Mouse (Mus musculus) stomach, embryonic 16.5 days (tissue): ENCODE results near the gene Unc13d. TPM values are rescaled to one million over a fixed set of nuclear protein-coding genes. Genes with fewer than 3 reads are reported as not detected.
"Not testable (repeated sequence)": the region's sequence is repeated elsewhere in the genome, so short reads cannot be mapped to it uniquely, and the experiment has no call there.

Source experiments
- ATAC-seq: fragments of 200-750 bp; cut with Nextera tagmentation; 2 replicates; pipeline ENCODE4 v1.8.0; 2017; ENCODE audit warnings: moderate number of reproducible peaks, moderate TSS enrichment; ENCODE audit not compliant: insufficient read depth, low FRiP score
- H3K27ac ChIP-seq: fragments of 300-500 bp; sonication (generic); 2 replicates; pipeline ENCODE4 v1.5.1; 2014; ENCODE audit warnings: low read length
- H3K27me3 ChIP-seq: fragments of 300-500 bp; sonication (generic); 2 replicates; pipeline ENCODE4 v1.6.1; 2014; ENCODE audit warnings: low read length, control low read depth, mixed read lengths; ENCODE audit not compliant: control insufficient read depth, insufficient read depth
- H3K36me3 ChIP-seq: fragments of 300-500 bp; sonication (generic); 2 replicates; pipeline ENCODE4 v1.6.1; 2014; ENCODE audit warnings: low read length; ENCODE audit not compliant: control insufficient read depth, insufficient read depth
- H3K4me1 ChIP-seq: fragments of 300-500 bp; sonication (generic); 2 replicates; pipeline ENCODE4 v1.6.1; 2014; ENCODE audit warnings: low read length, control low read depth, mixed read lengths; ENCODE audit not compliant: control insufficient read depth, insufficient read depth
- H3K4me2 ChIP-seq: fragments of 300-500 bp; sonication (generic); 2 replicates; pipeline ENCODE4 v1.6.1; 2014; ENCODE audit warnings: low read depth, low read length, mixed read lengths
- H3K4me3 ChIP-seq: fragments of 300-500 bp; sonication (generic); replicated peaks from 2 replicates; pipeline ENCODE4 v1.5.1; 2014; ENCODE audit warnings: mild to moderate bottlenecking, low read length
- H3K9ac ChIP-seq: fragments of 300-500 bp; sonication (generic); 2 replicates; pipeline ENCODE4 v1.6.1; 2014; ENCODE audit warnings: low read length
- H3K9me3 ChIP-seq: fragments of 300-500 bp; sonication (generic); replicated peaks from 2 replicates; pipeline ENCODE4 v1.6.1; 2016; ENCODE audit warnings: low read length, control low read depth; ENCODE audit not compliant: control insufficient read depth
- WGBS: fragments of 180-500 bp; shearing (Covaris S2); extraction: QIAGEN DNeasy Blood & Tissue Kit; methylation state at CpG from one replicate; pipeline ENCODE4 v1.1.7; 2014; 5-methylcytosine and 5-hydroxymethylcytosine counted together
- polyA plus RNA-seq: library from polyadenylated mRNA; unstranded; fragments of >200 nt; fragmentation: Nextera tagmentation; extraction: Ambion mirVana; gene quantifications from 2 replicates; pipeline ENCODE4 v1.2.1, GENCODE M21; 2015

Gene Unc13d
- polyA plus RNA-seq: 8.3 and 9.9 TPM in 2 replicates

- ATAC-seq: peak; percentile 83
- Histone ChIP-seq H3K27ac (peak within 1 kb of the TSS; percentile 95), H3K4me2 (peak within 1 kb of the TSS; percentile 46), H3K9me3 (no peaks in the 10 kb centered on the region), H3K36me3 (peaks cover 17% of the 10 kb centered on the region), H3K4me1 (peaks cover 23% of the 10 kb centered on the region), H3K4me3 (peak within 1 kb of the TSS; percentile 39), H3K9ac (peak within 1 kb of the TSS; percentile 69), H3K27me3 (no peaks in the 10 kb centered on the region)
- 52% methylated on average over 22 of the region's 22 CpGs for WGBS
Measured at GRCm38 (mm10) chr11:116077446-116078204, at the start of gene Unc13d. Gene Unc13d (minus strand): TSS chr11:116077961.

GRCm38 (mm10) chr11:116126261-116126660 lies 48.5 kb upstream of the Unc13d start:
- ATAC-seq: no peak
- Histone ChIP-seq H3K4me3 (no peak overlapping the region), H3K4me1 (peaks cover 31% of the 10 kb centered on the region), H3K36me3 (peaks cover 15% of the 10 kb centered on the region), H3K27ac (no peak overlapping the region), H3K4me2 (no peak overlapping the region), H3K9ac (no peak overlapping the region), H3K9me3 (no peaks in the 10 kb centered on the region), H3K27me3 (no peaks in the 10 kb centered on the region)
- 91% methylated on average over 15 of the region's 15 CpGs for WGBS

- WGBS: 91% methylated on average over 8 of the region's 8 CpGs
- ATAC-seq, H3K4me3 ChIP-seq, H3K4me2 ChIP-seq, H3K27me3 ChIP-seq, H3K27ac ChIP-seq, H3K4me1 ChIP-seq, H3K9me3 ChIP-seq, H3K9ac ChIP-seq: not testable (repeated sequence)
- H3K36me3 ChIP-seq: peaks cover 18% of the 10 kb centered on the region
Measured at GRCm38 (mm10) chr11:116121731-116122245, 44.0 kb upstream of the Unc13d start.

GRCm38 (mm10) chr11:116117819-116118218 lies 40.1 kb upstream of the Unc13d start:
- no peaks in the 10 kb centered on the region for H3K4me1 ChIP-seq
- H3K27me3 ChIP-seq: no peaks in the 10 kb centered on the region
- no peak overlapping the region for H3K9ac ChIP-seq
- no peaks in the 10 kb centered on the region for H3K9me3 ChIP-seq
- no peak overlapping the region for H3K4me2 ChIP-seq
- H3K27ac ChIP-seq: no peak overlapping the region
- no peak for ATAC-seq
- H3K36me3 ChIP-seq: 0 out of 2 replicates have a peak, but pooled peaks cover 3% of the 10 kb centered on the region
- H3K4me3 ChIP-seq: no peak overlapping the region

GRCm38 (mm10) chr11:116117241-116117640 lies 39.5 kb upstream of the Unc13d start:
- 0 out of 2 replicates have a peak, but pooled peaks cover 3% of the 10 kb centered on the region for H3K36me3 ChIP-seq
- no peak overlapping the region for H3K27ac ChIP-seq
- WGBS: 66% methylated on average over 12 of the region's 12 CpGs
- no peak overlapping the region for H3K4me3 ChIP-seq
- H3K9ac ChIP-seq: no peak overlapping the region
- H3K27me3 ChIP-seq: no peaks in the 10 kb centered on the region
- H3K4me1 ChIP-seq: no peaks in the 10 kb centered on the region
- H3K4me2 ChIP-seq: no peak overlapping the region
- H3K9me3 ChIP-seq: no peaks in the 10 kb centered on the region
- no peak for ATAC-seq

- no peak overlapping the region for H3K27ac ChIP-seq
Measured at GRCm38 (mm10) chr11:116111611-116112203, 33.9 kb upstream of the Unc13d start.

DNA sequence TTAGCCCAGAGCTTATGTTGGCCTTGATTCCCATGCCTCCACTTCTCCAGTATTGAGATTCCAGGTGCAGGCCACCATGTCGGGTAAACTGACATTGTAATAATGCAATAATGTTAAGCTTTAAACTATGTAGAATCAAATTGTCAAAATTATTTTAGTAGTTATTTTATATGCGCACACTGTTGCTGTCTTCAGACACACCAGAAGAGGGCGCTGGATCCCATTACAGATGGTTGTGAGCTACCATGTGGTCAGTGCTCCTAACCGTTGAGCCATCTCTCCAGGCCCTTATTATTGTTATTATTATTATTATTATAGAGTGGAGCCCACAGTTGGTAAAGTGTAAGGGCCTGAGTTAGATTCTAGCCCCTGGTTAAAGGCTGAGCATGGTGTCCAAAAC lies 33.3 kb upstream of the Unc13d start:
- Histone ChIP-seq H3K9ac (no peak overlapping the region), H3K4me3 (no peak overlapping the region; the same call in 1 of the 2 replicates), H3K36me3 (no peaks in the 10 kb centered on the region), H3K4me1 (peaks cover 39% of the 10 kb centered on the region), H3K9me3 (no peaks in the 10 kb centered on the region), H3K4me2 (peak overlapping the region; percentile 87; the same call in 1 of the 2 replicates), H3K27me3 (peaks cover 18% of the 10 kb centered on the region), H3K27ac (peak overlapping the region; percentile 50; the same call in 1 of the 2 replicates)
- ATAC-seq: no peak
- WGBS: 82% methylated on average over 4 of the region's 4 CpGs

More at GRCm38 (mm10) chr11:116111611-116112203, 33.9 kb upstream of the Unc13d start:
- no peak overlapping the region for H3K4me3 ChIP-seq
- no peaks in the 10 kb centered on the region for H3K9me3 ChIP-seq
- peaks cover 18% of the 10 kb centered on the region for H3K27me3 ChIP-seq
- no peaks in the 10 kb centered on the region for H3K36me3 ChIP-seq
- 88% methylated on average over 19 of the region's 19 CpGs for WGBS
- H3K9ac ChIP-seq: no peak overlapping the region
- H3K4me1 ChIP-seq: peaks cover 33% of the 10 kb centered on the region
- no peak overlapping the region for H3K4me2 ChIP-seq
- ATAC-seq: no peak

GRCm38 (mm10) chr11:116110540-116110939 lies 32.8 kb upstream of the Unc13d start:
- Histone ChIP-seq H3K36me3 (0 out of 2 replicates have a peak, but pooled peaks cover 5% of the 10 kb centered on the region), H3K4me3 (peak overlapping the region; percentile 67), H3K27ac (peak overlapping the region; percentile 50), H3K4me1 (peaks cover 42% of the 10 kb centered on the region), H3K27me3 (peaks cover 18% of the 10 kb centered on the region), H3K9ac (peak overlapping the region; percentile 81), H3K4me2 (peak overlapping the region; percentile 87), H3K9me3 (no peaks in the 10 kb centered on the region)
- ATAC-seq: peak; percentile 8; the same call in 1 of the 2 replicates
- WGBS: 19% methylated on average over 10 of the region's 10 CpGs

DNA sequence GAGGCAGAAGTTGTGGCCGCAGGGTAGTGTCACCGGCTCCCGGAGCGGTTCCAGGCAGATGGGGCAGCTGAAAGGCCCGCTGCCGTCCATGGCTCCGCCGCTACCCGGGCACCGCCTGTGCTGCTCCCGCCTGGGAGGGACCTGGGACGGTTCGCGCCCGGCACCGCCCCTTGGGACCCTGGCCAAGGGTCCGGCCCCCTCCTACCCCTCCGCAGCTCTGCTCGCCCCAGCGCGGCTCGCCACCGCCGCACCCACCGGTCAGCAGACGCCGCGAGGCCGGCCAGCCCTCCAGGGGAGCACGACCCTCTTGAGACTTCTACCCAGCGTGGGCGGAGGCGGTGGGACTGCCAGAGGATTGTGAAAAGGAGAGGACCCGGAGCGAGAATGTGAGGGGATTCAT lies 32.4 kb upstream of the Unc13d start:
- H3K4me3 ChIP-seq: peak overlapping the region; percentile 67
- peak overlapping the region; percentile 45 for H3K27ac ChIP-seq
- H3K4me1 ChIP-seq: peaks cover 42% of the 10 kb centered on the region
- H3K4me2 ChIP-seq: peak overlapping the region; percentile 87
- H3K27me3 ChIP-seq: peaks cover 18% of the 10 kb centered on the region
- 0 out of 2 replicates have a peak, but pooled peaks cover 5% of the 10 kb centered on the region for H3K36me3 ChIP-seq
- H3K9ac ChIP-seq: peak overlapping the region; percentile 81
- 3% methylated on average over 35 of the region's 35 CpGs for WGBS
- H3K9me3 ChIP-seq: no peaks in the 10 kb centered on the region
- peak; percentile 73; the same call in 1 of the 2 replicates for ATAC-seq
